Mouse (Mus musculus) midbrain, embryonic 13.5 days (tissue): ENCODE data around the gene Tnp1. TPM values are rescaled to one million over a fixed set of nuclear protein-coding genes. Genes with fewer than 3 reads are reported as not detected.

Experiments used
- ATAC-seq: fragments of 200-750 bp; cut with Nextera tagmentation; 2 replicates; pipeline ENCODE4 v1.8.0; 2017; ENCODE audit warnings: mild to moderate bottlenecking, moderate TSS enrichment, moderate library complexity
- H3K27ac ChIP-seq: fragments of 300-500 bp; sonication (generic); 2 replicates; pipeline ENCODE4 v1.5.1; 2015; ENCODE audit warnings: inconsistent platforms, mild to moderate bottlenecking, moderate library complexity
- H3K27me3 ChIP-seq: fragments of 300-500 bp; sonication (generic); 2 replicates; pipeline ENCODE4 v1.6.1; 2015; ENCODE audit warnings: mild to moderate bottlenecking, inconsistent platforms
- H3K36me3 ChIP-seq: fragments of 300-500 bp; sonication (generic); 2 replicates; pipeline ENCODE4 v1.6.1; 2015; ENCODE audit warnings: mild to moderate bottlenecking, inconsistent platforms
- H3K4me1 ChIP-seq: fragments of 300-500 bp; sonication (generic); replicated peaks from 2 replicates; pipeline ENCODE4 v1.6.1; 2015; ENCODE audit warnings: inconsistent platforms
- H3K4me2 ChIP-seq: fragments of 300-500 bp; sonication (generic); replicated peaks from 2 replicates; pipeline ENCODE4 v1.6.1; 2015; ENCODE audit warnings: moderate library complexity, mild to moderate bottlenecking, inconsistent platforms
- H3K4me3 ChIP-seq: fragments of 300-500 bp; sonication (generic); replicated peaks from 2 replicates; pipeline ENCODE4 v1.5.1; 2015; ENCODE audit warnings: mild to moderate bottlenecking, inconsistent platforms
- H3K9ac ChIP-seq: fragments of 300-500 bp; sonication (generic); replicated peaks from 2 replicates; pipeline ENCODE4 v1.6.1; 2015; ENCODE audit warnings: mild to moderate bottlenecking, inconsistent platforms
- H3K9me3 ChIP-seq: fragments of 300-500 bp; sonication (generic); 2 replicates; pipeline ENCODE4 v1.6.1; 2016; ENCODE audit warnings: mild to moderate bottlenecking, inconsistent platforms
- WGBS: fragments of 180-500 bp; shearing (Covaris S2); methylation state at CpG from one replicate; pipeline ENCODE4 v1.1.7; 2015; 5-methylcytosine and 5-hydroxymethylcytosine counted together
- polyA plus RNA-seq: library from polyadenylated mRNA; unstranded; fragments of >200 nt; fragmentation: Nextera tagmentation; extraction: Ambion mirVana; gene quantifications from 2 replicates; pipeline ENCODE4 v1.2.1, GENCODE M21; 2015

The Tnp1 gene
- polyA plus RNA-seq: not detected in 2 replicates

- Histone ChIP-seq H3K36me3 (no peaks in the 10 kb centered on the region), H3K4me2 (no peak within 1 kb of the TSS), H3K4me1 (no peaks in the 10 kb centered on the region), H3K9ac (no peak within 1 kb of the TSS), H3K27ac (no peak within 1 kb of the TSS), H3K4me3 (no peak within 1 kb of the TSS), H3K9me3 (no peaks in the 10 kb centered on the region), H3K27me3 (no peaks in the 10 kb centered on the region)
- WGBS: 91% methylated on average over 12 of the region's 12 CpGs
- ATAC-seq: no peak
These were observed at the start of gene Tnp1 for GRCm38 (mm10) chr1:73015731-73016130. Gene Tnp1 (minus strand): TSS chr1:73015909.

- Histone ChIP-seq H3K9ac (no peak overlapping the region), H3K27ac (no peak overlapping the region), H3K27me3 (no peaks in the 10 kb centered on the region), H3K4me1 (peaks cover 5% of the 10 kb centered on the region), H3K9me3 (no peaks in the 10 kb centered on the region), H3K4me3 (no peak overlapping the region), H3K36me3 (no peaks in the 10 kb centered on the region), H3K4me2 (no peak overlapping the region)
- ATAC-seq: no peak
- WGBS: 48% methylated on average over 3 of the region's 3 CpGs
These were observed 48.6 kb upstream of the Tnp1 start for GRCm38 (mm10) chr1:73064336-73064735.

GRCm38 (mm10) chr1:73061491-73062233 is 46.0 kb upstream of the Tnp1 start:
- Histone ChIP-seq H3K9ac (no peak overlapping the region), H3K27ac (no peak overlapping the region), H3K27me3 (no peaks in the 10 kb centered on the region), H3K9me3 (no peaks in the 10 kb centered on the region), H3K4me1 (peaks cover 5% of the 10 kb centered on the region), H3K4me3 (no peak overlapping the region), H3K4me2 (no peak overlapping the region), H3K36me3 (no peaks in the 10 kb centered on the region)
- WGBS: 80% methylated on average over 7 of the region's 7 CpGs
- ATAC-seq: no peak

GRCm38 (mm10) chr1:73060271-73060670 is 44.6 kb upstream of the Tnp1 start:
- Histone ChIP-seq H3K36me3 (no peaks in the 10 kb centered on the region), H3K4me1 (peaks cover 6% of the 10 kb centered on the region), H3K27me3 (no peaks in the 10 kb centered on the region), H3K4me2 (no peak overlapping the region), H3K27ac (no peak overlapping the region), H3K4me3 (no peak overlapping the region), H3K9ac (no peak overlapping the region), H3K9me3 (no peaks in the 10 kb centered on the region)
- no peak for ATAC-seq
- 5% methylated on average over 3 of the region's 3 CpGs for WGBS

- WGBS: 92% methylated on average over 3 of the region's 3 CpGs
These were observed 40.7 kb upstream of the Tnp1 start for GRCm38 (mm10) chr1:73056266-73057001.

GRCm38 (mm10) chr1:73055820-73056219 is 40.1 kb upstream of the Tnp1 start:
- no peaks in the 10 kb centered on the region for H3K9me3 ChIP-seq
- H3K9ac ChIP-seq: no peak overlapping the region
- H3K4me1 ChIP-seq: peaks cover 15% of the 10 kb centered on the region
- H3K27ac ChIP-seq: no peak overlapping the region
- no peaks in the 10 kb centered on the region for H3K27me3 ChIP-seq
- 53% methylated on average over 3 of the region's 3 CpGs for WGBS
- H3K4me3 ChIP-seq: no peak overlapping the region
- H3K36me3 ChIP-seq: no peaks in the 10 kb centered on the region
- H3K4me2 ChIP-seq: no peak overlapping the region
- ATAC-seq: no peak

More at GRCm38 (mm10) chr1:73056266-73057001, 40.7 kb upstream of the Tnp1 start:
- Histone ChIP-seq H3K36me3 (no peaks in the 10 kb centered on the region), H3K4me1 (peaks cover 15% of the 10 kb centered on the region), H3K9ac (no peak overlapping the region), H3K4me3 (no peak overlapping the region), H3K27ac (no peak overlapping the region), H3K27me3 (no peaks in the 10 kb centered on the region), H3K4me2 (no peak overlapping the region), H3K9me3 (no peaks in the 10 kb centered on the region)
- ATAC-seq: no peak

- Histone ChIP-seq H3K36me3 (no peaks in the 10 kb centered on the region), H3K27me3 (no peaks in the 10 kb centered on the region), H3K27ac (no peak overlapping the region), H3K9ac (no peak overlapping the region), H3K4me2 (no peak overlapping the region), H3K4me3 (no peak overlapping the region), H3K9me3 (no peaks in the 10 kb centered on the region), H3K4me1 (peaks cover 12% of the 10 kb centered on the region)
- peak; percentile 29; the same call in 1 of the 2 replicates for ATAC-seq
- 55% methylated on average over 6 of the region's 6 CpGs for WGBS
These were observed 39.5 kb upstream of the Tnp1 start for GRCm38 (mm10) chr1:73055206-73055605.

GRCm38 (mm10) chr1:73053545-73054326 is 38.0 kb upstream of the Tnp1 start:
- WGBS: 31% methylated on average over 9 of the region's 9 CpGs

GRCm38 (mm10) chr1:73046896-73047672 is 31.4 kb upstream of the Tnp1 start:
- Histone ChIP-seq H3K27me3 (no peaks in the 10 kb centered on the region), H3K4me2 (no peak overlapping the region), H3K9ac (no peak overlapping the region), H3K9me3 (no peaks in the 10 kb centered on the region), H3K4me1 (no peaks in the 10 kb centered on the region; the same call in 1 of the 2 replicates), H3K4me3 (no peak overlapping the region), H3K36me3 (no peaks in the 10 kb centered on the region), H3K27ac (no peak overlapping the region)
- 89% methylated on average over 5 of the region's 6 CpGs for WGBS
- no peak for ATAC-seq

More at GRCm38 (mm10) chr1:73053545-73054326, 38.0 kb upstream of the Tnp1 start:
- no peaks in the 10 kb centered on the region for H3K36me3 ChIP-seq
- no peak overlapping the region for H3K27ac ChIP-seq
- no peaks in the 10 kb centered on the region for H3K27me3 ChIP-seq
- H3K4me3 ChIP-seq: no peak overlapping the region
- ATAC-seq: peak; percentile 8; the same call in 1 of the 2 replicates
- peaks cover 10% of the 10 kb centered on the region for H3K4me1 ChIP-seq
- H3K9ac ChIP-seq: no peak overlapping the region
- H3K9me3 ChIP-seq: no peaks in the 10 kb centered on the region
- no peak overlapping the region for H3K4me2 ChIP-seq

GRCm38 (mm10) chr1:73045948-73046685 is 30.4 kb upstream of the Tnp1 start:
- WGBS: 44% methylated on average over 9 of the region's 9 CpGs
- H3K27ac ChIP-seq: peak overlapping the region; percentile 14; the same call in 1 of the 2 replicates
- H3K4me2 ChIP-seq: no peak overlapping the region
- no peaks in the 10 kb centered on the region for H3K9me3 ChIP-seq
- H3K4me3 ChIP-seq: no peak overlapping the region
- no peaks in the 10 kb centered on the region; the same call in 1 of the 2 replicates for H3K4me1 ChIP-seq
- no peak overlapping the region for H3K9ac ChIP-seq
- no peaks in the 10 kb centered on the region for H3K36me3 ChIP-seq
- no peaks in the 10 kb centered on the region for H3K27me3 ChIP-seq
- ATAC-seq: no peak

GRCm38 (mm10) chr1:73043671-73044070 is 28.0 kb upstream of the Tnp1 start:
- WGBS: 93% methylated on average over 10 of the region's 10 CpGs
- Histone ChIP-seq H3K36me3 (no peaks in the 10 kb centered on the region), H3K4me2 (no peak overlapping the region), H3K27ac (no peak overlapping the region), H3K4me3 (no peak overlapping the region), H3K27me3 (no peaks in the 10 kb centered on the region), H3K9ac (no peak overlapping the region), H3K4me1 (peaks cover 4% of the 10 kb centered on the region; the same call in 1 of the 2 replicates), H3K9me3 (no peaks in the 10 kb centered on the region)
- ATAC-seq: no peak
